Mouse (Mus musculus): ENCODE data around the gene Ikzf4. TPM values are rescaled to one million over a fixed set of nuclear protein-coding genes. Genes with fewer than 3 reads are reported as not detected.

Ikzf4 gene
- 1.4 and 2.2 TPM in 2 replicates for polyA plus RNA-seq (2012; ENCODE audit: low replicate concordance)

DNA sequence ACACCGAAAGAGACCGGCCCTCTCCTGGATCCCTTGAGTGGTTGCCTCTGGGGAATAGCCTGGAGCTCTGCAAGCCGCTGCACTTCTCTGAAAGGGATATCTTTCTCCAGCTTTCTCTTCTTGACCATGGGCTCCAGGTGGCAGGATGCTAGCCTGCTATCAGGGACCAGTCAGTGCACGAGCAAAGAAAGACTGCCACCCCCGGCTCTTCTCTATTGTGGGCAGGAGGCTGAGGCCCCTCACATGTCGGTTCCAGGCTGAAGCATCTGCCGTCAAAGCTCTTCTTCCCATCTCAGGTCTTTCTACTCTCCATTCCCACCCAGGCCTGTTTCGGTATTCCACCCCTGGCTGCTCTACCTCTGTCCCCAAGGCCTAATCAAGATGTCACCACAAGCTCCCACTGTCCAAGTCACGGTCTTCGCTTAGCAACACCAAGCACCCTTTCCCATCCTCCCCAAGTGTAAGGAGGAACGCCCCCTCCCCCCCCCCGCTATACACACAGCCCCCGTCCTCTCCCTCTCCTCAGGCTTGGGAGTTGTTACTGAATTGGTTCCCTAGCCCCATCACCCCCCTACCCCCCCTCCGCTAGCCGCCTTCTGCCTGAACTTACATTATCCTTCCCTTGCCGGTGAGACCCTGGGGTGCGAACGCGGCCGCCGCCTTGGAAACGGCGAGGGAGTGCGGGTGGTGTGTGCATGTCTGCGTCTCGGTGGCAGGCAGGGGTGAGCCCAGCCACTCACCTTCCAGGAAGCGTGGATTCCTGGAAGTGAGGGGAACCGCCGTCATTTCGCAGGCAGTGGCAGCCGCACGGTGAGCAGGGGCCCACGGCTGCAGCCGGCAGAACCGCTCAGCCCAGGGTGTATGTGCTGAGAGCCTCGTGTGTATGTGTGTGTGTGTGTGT lies at the start of gene Ikzf4:
Ikzf4 (minus strand) TSS at position 881 of the 901 bp plus-strand sequence.

DNA sequence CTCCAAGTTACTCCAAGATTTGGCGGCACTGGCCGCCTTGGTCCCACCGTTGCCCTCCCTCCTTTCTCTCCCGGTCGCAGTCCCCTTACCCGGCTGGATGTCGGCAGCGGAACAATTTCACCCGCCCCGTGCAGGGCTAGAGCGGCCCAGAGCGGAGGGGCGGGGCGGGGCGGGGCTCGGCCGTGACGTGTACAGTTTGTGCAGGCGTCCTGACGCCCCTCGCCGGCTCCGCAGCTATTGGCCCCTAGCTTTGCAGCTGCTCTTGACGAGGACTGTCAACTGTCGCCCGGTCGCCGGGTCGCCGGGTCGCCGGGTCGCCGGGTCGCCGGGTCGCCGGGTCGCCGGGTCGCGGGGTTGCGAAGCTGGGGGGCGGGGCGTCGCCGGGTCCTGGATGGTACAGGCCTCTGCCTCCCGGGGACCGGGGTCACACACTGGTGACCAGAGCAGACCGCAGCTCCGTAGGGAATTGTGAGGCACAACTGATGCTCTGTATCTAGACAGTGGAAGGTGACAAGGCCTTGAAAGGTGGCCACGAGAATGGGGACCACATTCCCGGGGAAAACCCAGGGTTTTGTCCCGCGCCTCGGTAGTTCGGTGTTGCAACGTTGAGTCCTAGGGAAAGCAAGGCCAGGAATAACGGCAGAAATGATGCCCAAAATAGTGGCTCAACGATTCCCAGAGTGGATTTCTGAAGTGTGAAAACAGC lies 28.1 kb upstream of the Ikzf4 start, which contains the start of gene Suox:
Suox (minus strand) TSS at position 311 of the 706 bp plus-strand sequence.

GRCm38 (mm10) chr10:128626311-128627310 lies 19.2 kb downstream of the Ikzf4 start, which contains the start of gene Rps26:
Rps26 (minus strand) TSS chr10:128626747.

DNA sequence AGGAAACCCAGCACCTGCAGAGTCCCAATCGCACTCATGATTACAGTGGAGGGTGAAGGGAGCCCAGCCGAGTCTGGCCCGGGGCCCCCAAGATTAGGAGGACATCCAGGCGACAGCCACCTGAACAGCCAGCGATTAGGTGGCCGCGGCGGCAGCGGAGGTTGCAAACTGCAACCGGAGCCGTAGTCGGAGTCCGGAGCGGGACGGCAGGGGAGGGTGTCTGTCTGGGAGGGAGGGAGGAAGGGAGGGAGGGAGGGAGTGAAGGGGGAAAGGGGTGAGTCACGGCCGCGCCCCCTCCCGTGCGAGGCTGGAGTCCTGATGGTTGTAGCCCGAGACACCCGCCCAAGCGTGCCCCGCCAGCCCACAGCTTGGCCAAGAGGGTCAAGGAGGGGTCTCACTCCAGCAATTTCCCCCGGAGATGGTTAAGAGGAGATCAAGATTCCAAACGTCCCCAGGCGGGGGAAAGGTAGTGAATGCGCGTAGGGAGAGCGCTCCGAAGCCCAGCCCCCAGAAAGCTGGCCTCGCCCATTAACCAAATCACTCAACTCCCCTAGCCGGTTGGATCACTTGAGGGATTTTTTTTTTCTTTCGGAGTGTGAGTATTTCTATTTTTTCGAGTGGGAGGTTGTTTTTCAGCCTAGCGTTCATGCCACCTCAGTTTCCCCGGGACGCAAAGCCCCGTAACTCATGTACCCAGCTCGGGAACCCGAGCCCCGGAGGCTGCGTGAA lies 56.2 kb downstream of the Ikzf4 start, which contains the start of gene Erbb3:
Erbb3 (minus strand) TSS at position 189 of the 729 bp plus-strand sequence.

Other genes with a start within 250 kb of the Ikzf4 start
- gene Slc39a5, start 244.8 kb downstream of the Ikzf4 start, polyA plus RNA-seq (2012; ENCODE audit: low replicate concordance): not detected in 2 replicates
- 265 and 291 TPM in 2 replicates for gene Nabp2, start 234.5 kb downstream of the Ikzf4 start, polyA plus RNA-seq (2012; ENCODE audit: low replicate concordance)
- 7.7 and 9.3 TPM in 2 replicates for gene Rnf41, start 234.3 kb downstream of the Ikzf4 start, polyA plus RNA-seq (2012; ENCODE audit: low replicate concordance)
- gene Smarcc2, start 186.7 kb downstream of the Ikzf4 start, polyA plus RNA-seq (2012; ENCODE audit: low replicate concordance): 223 and 234 TPM in 2 replicates
- 27.3 and 134 TPM in 2 replicates for gene Myl6, start 151.8 kb downstream of the Ikzf4 start, polyA plus RNA-seq (2012; ENCODE audit: low replicate concordance)
- 6.8 and 8.3 TPM in 2 replicates for gene Myl6b, start 147.3 kb downstream of the Ikzf4 start, polyA plus RNA-seq (2012; ENCODE audit: low replicate concordance)
- 64.0 and 113 TPM in 2 replicates for gene Esyt1, start 120.1 kb downstream of the Ikzf4 start, polyA plus RNA-seq (2012; ENCODE audit: low replicate concordance)
- gene Zc3h10, start 98.2 kb downstream of the Ikzf4 start, polyA plus RNA-seq (2012; ENCODE audit: low replicate concordance): 17.8 and 33.1 TPM in 2 replicates
- 1,968 and 2,386 TPM in 2 replicates for gene Rpl41, start 96.7 kb downstream of the Ikzf4 start, polyA plus RNA-seq (2012; ENCODE audit: low replicate concordance)
- 485 and 726 TPM in 2 replicates for gene Pa2g4, start 80.0 kb downstream of the Ikzf4 start, polyA plus RNA-seq (2012; ENCODE audit: low replicate concordance)
- gene Erbb3, start 56.3 kb downstream of the Ikzf4 start, polyA plus RNA-seq (2012; ENCODE audit: low replicate concordance): 0.35 and 0.77 TPM in 2 replicates
- 275 and 2,118 TPM in 2 replicates for gene Rps26, start 19.2 kb downstream of the Ikzf4 start, polyA plus RNA-seq (2012; ENCODE audit: low replicate concordance)
- 0.64 and 3.0 TPM in 2 replicates for gene Suox, start 28.1 kb upstream of the Ikzf4 start, polyA plus RNA-seq (2012; ENCODE audit: low replicate concordance)
- gene Rab5b, start 50.3 kb upstream of the Ikzf4 start, polyA plus RNA-seq (2012; ENCODE audit: low replicate concordance): 9.7 and 12.3 TPM in 2 replicates
- 0.14 TPM in 1 of 2 replicates, not detected in the other for gene Pmel, start 58.2 kb upstream of the Ikzf4 start, polyA plus RNA-seq (2012; ENCODE audit: low replicate concordance)
- 14.9 and 21.2 TPM in 2 replicates for gene Cdk2, start 59.0 kb upstream of the Ikzf4 start, polyA plus RNA-seq (2012; ENCODE audit: low replicate concordance)
- gene Dgka, start 98.9 kb upstream of the Ikzf4 start, polyA plus RNA-seq (2012; ENCODE audit: low replicate concordance): 4.5 and 5.3 TPM in 2 replicates
- gene Pym1, start 101.9 kb upstream of the Ikzf4 start, polyA plus RNA-seq (2012; ENCODE audit: low replicate concordance): 178 and 186 TPM in 2 replicates
- 0.26 and 0.43 TPM in 2 replicates for gene Mmp19, start 144.9 kb upstream of the Ikzf4 start, polyA plus RNA-seq (2012; ENCODE audit: low replicate concordance)
- gene Dnajc14, start 158.1 kb upstream of the Ikzf4 start, polyA plus RNA-seq (2012; ENCODE audit: low replicate concordance): 6.1 and 25.6 TPM in 2 replicates
- gene Tmem198b, start 158.4 kb upstream of the Ikzf4 start, polyA plus RNA-seq (2012; ENCODE audit: low replicate concordance): 0.89 and 1.4 TPM in 2 replicates
- 0.41 and 5.4 TPM in 2 replicates for gene Sarnp, start 171.3 kb upstream of the Ikzf4 start, polyA plus RNA-seq (2012; ENCODE audit: low replicate concordance)
- gene Ormdl2, start 175.7 kb upstream of the Ikzf4 start, polyA plus RNA-seq (2012; ENCODE audit: low replicate concordance): 2.6 and 17.0 TPM in 2 replicates
- 1.5 and 1.6 TPM in 2 replicates for gene Gdf11, start 245.7 kb upstream of the Ikzf4 start, polyA plus RNA-seq (2012; ENCODE audit: low replicate concordance)

Data from leukemia stem cell, adult 10-12 weeks (primary cell).